Mouse (Mus musculus) myocyte (in vitro differentiated cells): ENCODE results near the gene Insr. TPM values are rescaled to one million over a fixed set of nuclear protein-coding genes. Genes with fewer than 3 reads are reported as not detected.

ENCODE experiments used
- H3K27me3 ChIP-seq: one replicate; pipeline ENCODE4 v1.6.1; 2011; ENCODE audit not compliant: control insufficient read depth, insufficient read depth, insufficient read length
- H3K36me3 ChIP-seq: one replicate; pipeline ENCODE4 v1.6.1; 2011; ENCODE audit not compliant: control insufficient read depth, insufficient read depth
- H3K4me2 ChIP-seq: one replicate; pipeline ENCODE4 v1.6.1; 2011; ENCODE audit warnings: low read depth, control low read depth
- H3K4me3 ChIP-seq: one replicate; pipeline ENCODE4 v1.5.1; 2011; ENCODE audit warnings: mild to moderate bottlenecking, control low read depth, moderate library complexity
- H3K79me2 ChIP-seq: one replicate; pipeline ENCODE4 v1.6.1; 2011; ENCODE audit not compliant: control insufficient read depth, insufficient read depth
- H3ac ChIP-seq: one replicate; pipeline ENCODE4 v1.6.1; 2011; ENCODE audit not compliant: control insufficient read depth, insufficient read length
- CEBPB ChIP-seq: IDR thresholded peaks from 2 replicates; pipeline ENCODE4 v1.6.1; 2011; ENCODE audit warnings: mild to moderate bottlenecking, moderate library complexity; ENCODE audit not compliant: poor library complexity, insufficient read depth, severe bottlenecking
- E2F4 ChIP-seq: IDR thresholded peaks from one replicate; pipeline ENCODE4 v1.6.1; 2011; ENCODE audit warnings: mild to moderate bottlenecking, control low read depth, moderate library complexity; ENCODE audit not compliant: insufficient read depth
- MAX ChIP-seq: IDR thresholded peaks from one replicate; pipeline ENCODE4 v1.6.1; 2011; ENCODE audit warnings: low read depth, mild to moderate bottlenecking, control low read depth
- MYOD1 ChIP-seq, 3 experiments: IDR thresholded peaks; one replicate each; pipeline ENCODE4 v1.6.1; 2011; ENCODE audit warnings: control low read depth in 2 of 3, low read depth in 2 of 3, mild to moderate bottlenecking in 2 of 3, moderate library complexity in 1 of 3; ENCODE audit not compliant: insufficient read length in 2 of 3, control insufficient read depth in 1 of 3
- MYOG ChIP-seq, 3 experiments: IDR thresholded peaks; one replicate each; pipeline ENCODE4 v1.6.1; 2011; ENCODE audit warnings: control low read depth in 2 of 3, low read depth in 2 of 3, mild to moderate bottlenecking in 2 of 3; ENCODE audit not compliant: insufficient read length in 2 of 3, control insufficient read depth in 1 of 3, insufficient read depth in 1 of 3
- POLR2A ChIP-seq: IDR thresholded peaks from one replicate; pipeline ENCODE4 v1.6.1; 2011; ENCODE audit warnings: low read depth, mild to moderate bottlenecking, control low read depth, moderate library complexity; ENCODE audit not compliant: insufficient read length
- POLR2AphosphoS2 ChIP-seq: IDR thresholded peaks from one replicate; pipeline ENCODE4 v1.6.1; 2011; ENCODE audit warnings: low read depth, control low read depth; ENCODE audit not compliant: insufficient read length
- REST ChIP-seq: IDR thresholded peaks from one replicate; pipeline ENCODE4 v1.6.1; 2011; ENCODE audit warnings: mild to moderate bottlenecking, control low read depth, moderate library complexity; ENCODE audit not compliant: insufficient read depth, insufficient read length
- SRF ChIP-seq: IDR thresholded peaks from one replicate; pipeline ENCODE4 v1.6.1; 2011; ENCODE audit warnings: low read depth; ENCODE audit not compliant: control insufficient read depth, insufficient read length
- TCF12 ChIP-seq: IDR thresholded peaks from one replicate; pipeline ENCODE4 v1.6.1; 2011; ENCODE audit warnings: mild to moderate bottlenecking, control low read depth; ENCODE audit not compliant: poor library complexity, insufficient read depth, severe bottlenecking
- TCF3 ChIP-seq: IDR thresholded peaks from one replicate; pipeline ENCODE4 v1.6.1; 2011; ENCODE audit warnings: low read depth, control low read depth; ENCODE audit not compliant: insufficient read length
- USF1 ChIP-seq: IDR thresholded peaks from one replicate; pipeline ENCODE4 v1.6.1; 2011; ENCODE audit warnings: low read depth, mild to moderate bottlenecking, control low read depth, moderate library complexity
- polyA plus RNA-seq: library from polyadenylated mRNA; unstranded; fragments of >200 nt; fragmentation: generic; extraction: Trizol; gene quantifications from one replicate; pipeline ENCODE4 v1.2.1, GENCODE M21; 2012; ENCODE audit warnings: missing spikeins

Insr gene
- polyA plus RNA-seq, 1 experiment, result 4.6 TPM

- no peaks in the 10 kb centered on the region for H3K79me2 ChIP-seq
- TF ChIP-seq POLR2A (no peak), POLR2AphosphoS2 (no peak), USF1 (no peak), MAX (no peak), CEBPB (no peak), TCF3 (no peak), MYOD1 (IDR thresholded peaks at IDR 0.05; ENCODE audit: control insufficient read depth in 1 of 3, insufficient read length in 2 of 3, low read depth in 2 of 3) (no peak), E2F4 (no peak), REST (no peak), SRF (no peak), TCF12 (no peak)
- H3K4me2 ChIP-seq, result no peak overlapping the region
- H3K36me3 ChIP-seq, result no peaks in the 10 kb centered on the region
- H3ac ChIP-seq, result no peak overlapping the region
- no peak overlapping the region for H3K4me3 ChIP-seq
- no peaks in the 10 kb centered on the region for H3K27me3 ChIP-seq
Observed at GRCm38 (mm10) chr8:3266686-3267448, 12.6 kb downstream of the Insr start.

GRCm38 (mm10) chr8:3265182-3265581 lies 14.2 kb downstream of the Insr start:
- TF ChIP-seq TCF12, result no peak
- no peak for TF ChIP-seq MYOG (IDR thresholded peaks at IDR 0.05; ENCODE audit: control insufficient read depth in 1 of 3, insufficient read depth in 1 of 3, insufficient read length in 2 of 3, low read depth in 2 of 3)
- TF ChIP-seq E2F4, result no peak
- no peak for TF ChIP-seq CEBPB
- no peak for TF ChIP-seq POLR2A
- no peak for TF ChIP-seq POLR2AphosphoS2
- TF ChIP-seq USF1, result no peak
- TF ChIP-seq MAX, result no peak
- no peak for TF ChIP-seq MYOD1 (IDR thresholded peaks at IDR 0.05; ENCODE audit: control insufficient read depth in 1 of 3, insufficient read length in 2 of 3, low read depth in 2 of 3)
- no peak for TF ChIP-seq SRF
- TF ChIP-seq TCF3, result no peak
- TF ChIP-seq REST, result no peak
- no peak overlapping the region for H3K4me3 ChIP-seq

GRCm38 (mm10) chr8:3262779-3263178 lies 16.6 kb downstream of the Insr start:
- H3K79me2 ChIP-seq, result no peaks in the 10 kb centered on the region
- H3K27me3 ChIP-seq, result no peaks in the 10 kb centered on the region
- peaks cover 10% of the 10 kb centered on the region for H3K36me3 ChIP-seq
- no peak overlapping the region for H3ac ChIP-seq
- no peak overlapping the region for H3K4me2 ChIP-seq
- H3K4me3 ChIP-seq, result no peak overlapping the region
- TF ChIP-seq CEBPB (no peak), SRF (no peak), POLR2AphosphoS2 (no peak), E2F4 (no peak), MYOD1 (IDR thresholded peaks at IDR 0.05; ENCODE audit: control insufficient read depth in 1 of 3, insufficient read length in 2 of 3, low read depth in 2 of 3) (no peak), MAX (no peak), MYOG (IDR thresholded peaks at IDR 0.05; ENCODE audit: control insufficient read depth in 1 of 3, insufficient read depth in 1 of 3, insufficient read length in 2 of 3, low read depth in 2 of 3) (no peak), USF1 (no peak), POLR2A (no peak), TCF3 (no peak), TCF12 (no peak), REST (no peak)

More at GRCm38 (mm10) chr8:3265182-3265581, 14.2 kb downstream of the Insr start:
- Histone ChIP-seq H3K27me3 (no peaks in the 10 kb centered on the region), H3K79me2 (no peaks in the 10 kb centered on the region), H3K36me3 (no peaks in the 10 kb centered on the region), H3ac (no peak overlapping the region), H3K4me2 (no peak overlapping the region)

- Histone ChIP-seq H3K27me3 (no peaks in the 10 kb centered on the region), H3K79me2 (no peaks in the 10 kb centered on the region), H3K36me3 (peaks cover 10% of the 10 kb centered on the region), H3K4me3 (no peak overlapping the region), H3K4me2 (no peak overlapping the region), H3ac (no peak overlapping the region)
- no peak for TF ChIP-seq POLR2A
- no peak for TF ChIP-seq TCF12
- no peak for TF ChIP-seq TCF3
Observed at GRCm38 (mm10) chr8:3261101-3261500, 18.3 kb downstream of the Insr start.
